Mouse (Mus musculus): ENCODE measurements around the gene Trp53rkb.
A peak's percentile ranks its signal among the peaks of the same experiment; 100 is the strongest.

Gene Trp53rkb

DNA sequence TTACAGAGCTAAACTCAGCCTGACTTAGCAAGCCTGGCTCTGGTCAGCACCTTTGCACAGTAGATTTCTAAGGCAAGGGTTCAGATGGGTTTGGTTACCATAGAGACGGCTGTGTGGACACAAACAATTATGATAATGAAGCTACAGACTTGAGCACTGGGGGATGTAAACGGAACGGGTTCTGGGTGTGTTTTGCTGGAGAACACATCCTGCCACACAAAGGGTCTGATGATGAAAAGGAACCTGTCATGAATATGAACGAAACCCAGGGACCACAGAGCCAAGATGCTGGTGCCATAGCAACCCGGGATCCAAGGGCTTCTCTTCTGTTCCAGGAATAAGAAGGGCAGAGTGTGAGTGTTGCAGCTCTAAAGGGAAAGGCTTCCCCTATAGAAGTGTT lies at the start of gene Trp53rkb:
Gene Trp53rkb (plus strand): TSS at position 177 of the 400 bp plus-strand sequence.
- no peak for DNase-seq (ENCODE audit: low spot score in 2 of 2)

DNA sequence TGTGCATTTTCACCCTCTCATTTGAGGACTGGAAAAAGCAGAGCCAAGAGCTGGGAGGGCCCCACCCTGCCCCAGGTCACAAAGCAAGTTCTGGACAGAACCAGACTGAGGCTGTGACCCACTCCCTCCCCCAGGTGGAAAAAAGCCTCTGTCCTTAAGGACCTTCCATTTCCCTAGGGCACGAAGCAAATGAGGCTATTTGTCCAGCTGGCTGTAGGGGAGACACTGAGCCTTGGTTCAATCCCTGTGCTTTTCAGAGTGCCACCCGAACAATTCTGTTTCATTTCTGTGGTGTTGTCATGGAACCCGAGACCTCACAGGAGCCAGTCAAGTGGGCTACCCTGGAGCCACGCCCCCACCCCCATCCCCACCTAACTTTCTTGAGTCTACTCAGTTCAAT lies 48.8 kb upstream of the Trp53rkb start:
- no peak for DNase-seq (ENCODE audit: low spot score in 2 of 2)

DNA sequence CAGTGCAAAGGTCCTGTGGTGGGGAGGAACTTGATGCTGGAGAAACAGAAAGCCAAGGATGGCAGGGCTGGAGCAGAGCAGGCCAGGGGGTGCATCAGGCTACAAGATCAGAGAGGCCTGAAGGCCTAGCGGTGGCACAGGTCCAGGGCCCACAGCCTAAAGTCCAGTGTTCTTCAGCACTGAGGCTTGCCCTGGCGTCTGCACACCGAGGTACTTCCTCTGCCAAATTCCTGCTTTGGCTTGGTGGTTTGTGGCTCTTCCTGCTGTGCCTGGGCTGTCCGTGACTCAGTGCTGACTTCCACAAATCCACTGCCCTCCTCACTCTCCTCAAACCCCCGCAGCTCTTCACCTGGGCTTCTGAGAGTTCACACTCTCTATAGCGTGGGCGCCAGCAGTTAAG lies 47.9 kb upstream of the Trp53rkb start:
- DNase-seq (ENCODE audit: low spot score in 2 of 2), result peak in 1 of 2 experiments; percentile 23

DNA sequence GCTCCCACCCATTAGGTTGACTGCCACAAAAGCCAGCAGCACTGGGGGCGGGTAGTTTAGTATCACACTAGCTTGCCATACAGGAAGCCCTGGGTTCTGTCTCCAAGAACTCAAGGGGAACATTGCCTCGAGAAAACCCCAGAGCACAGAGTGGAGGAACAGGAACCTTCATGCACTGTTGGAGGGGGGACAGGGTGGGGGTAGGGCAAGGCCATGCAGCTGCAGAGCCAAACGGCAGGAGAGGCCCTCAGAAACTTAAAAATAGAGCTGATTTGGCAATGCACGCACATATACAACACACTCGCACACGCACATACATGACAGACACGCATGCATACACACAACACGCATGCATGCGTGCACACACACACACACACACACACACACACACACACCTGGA lies 46.5 kb upstream of the Trp53rkb start:
- DNase-seq (ENCODE audit: low spot score in 2 of 2), result peak in 1 of 2 experiments; percentile 23

DNA sequence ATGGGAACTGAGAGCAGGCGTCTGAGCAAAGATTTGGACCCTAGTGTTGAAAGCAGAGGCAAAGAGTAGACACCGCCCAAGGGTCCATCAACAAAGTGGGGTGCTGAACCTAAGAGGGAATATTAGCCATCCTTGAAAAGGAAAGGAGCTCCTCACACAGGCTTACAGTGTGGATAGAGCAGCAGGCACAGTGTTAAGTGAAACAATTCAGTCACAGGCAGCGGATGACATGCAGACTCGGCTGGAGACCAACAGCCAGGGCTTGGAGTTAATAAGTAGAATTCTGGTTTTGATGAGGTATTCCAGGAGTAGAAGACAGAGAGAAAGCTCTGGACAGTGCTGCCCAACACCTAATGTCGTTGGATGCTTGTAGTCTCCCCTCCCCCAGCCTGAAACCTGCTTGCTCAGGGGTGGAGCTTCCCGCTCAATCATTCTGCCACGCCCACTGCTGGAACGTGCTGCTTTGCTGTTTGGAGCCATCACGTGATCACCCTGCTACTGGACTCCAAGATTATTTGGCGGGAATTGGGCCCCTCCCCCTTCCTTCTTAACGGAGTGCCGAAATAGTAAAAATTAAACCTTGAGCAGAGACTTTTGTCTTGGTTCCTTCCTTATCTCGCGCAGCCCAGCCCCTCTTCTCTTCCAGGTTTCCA lies 45.9 kb upstream of the Trp53rkb start:
- DNase-seq (ENCODE audit: low spot score in 2 of 2), result peak; percentile 24 to 34

DNA sequence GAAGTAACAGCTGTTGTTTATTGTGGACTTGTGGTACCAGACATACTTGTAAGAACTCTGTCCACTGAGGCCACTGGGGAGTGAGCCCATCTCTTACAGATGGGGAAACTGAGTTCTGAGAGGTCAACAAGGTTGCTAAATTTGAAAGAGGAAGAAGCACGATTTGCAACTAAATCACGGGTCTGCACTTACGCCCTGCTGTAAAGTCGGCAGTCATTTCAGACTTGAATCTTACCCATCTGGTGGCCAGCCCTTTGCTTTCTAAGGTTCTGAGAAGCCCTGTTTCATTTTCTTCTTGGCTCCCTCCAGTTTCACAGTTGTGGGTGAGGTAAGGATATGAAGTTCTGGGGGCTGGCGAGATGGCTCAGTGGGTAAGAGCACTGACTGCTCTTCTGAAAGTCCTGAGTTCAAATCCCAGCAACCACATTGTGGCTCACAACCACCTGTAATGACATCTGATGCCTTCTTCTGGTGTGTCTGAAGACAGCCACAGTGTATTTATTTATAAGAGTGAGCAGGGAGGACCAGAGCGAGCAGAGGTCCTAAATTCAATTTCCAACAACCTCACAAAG lies 41.6 kb upstream of the Trp53rkb start:
- DNase-seq (ENCODE audit: low spot score in 2 of 2), result no peak

DNA sequence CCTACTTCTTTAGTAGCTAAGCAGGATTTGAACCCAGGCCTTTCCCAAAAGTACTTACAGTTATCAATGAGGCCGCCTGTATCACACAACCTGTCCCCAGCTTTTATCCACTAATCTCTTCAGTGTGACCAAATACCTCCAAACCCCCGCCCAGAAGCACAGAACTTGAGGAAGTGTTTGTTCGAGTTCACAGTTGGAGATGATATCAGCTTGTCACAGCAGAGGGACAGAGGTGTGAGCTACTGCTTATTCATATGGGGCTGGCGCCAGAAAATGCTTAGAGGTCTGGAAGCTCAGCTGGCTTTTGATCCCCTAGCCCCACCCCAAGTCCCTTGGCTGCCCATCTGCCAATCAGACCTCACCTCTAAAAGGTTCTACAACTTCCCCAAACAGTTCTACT lies 38.1 kb upstream of the Trp53rkb start:
- no peak for DNase-seq (ENCODE audit: low spot score in 2 of 2)

DNA sequence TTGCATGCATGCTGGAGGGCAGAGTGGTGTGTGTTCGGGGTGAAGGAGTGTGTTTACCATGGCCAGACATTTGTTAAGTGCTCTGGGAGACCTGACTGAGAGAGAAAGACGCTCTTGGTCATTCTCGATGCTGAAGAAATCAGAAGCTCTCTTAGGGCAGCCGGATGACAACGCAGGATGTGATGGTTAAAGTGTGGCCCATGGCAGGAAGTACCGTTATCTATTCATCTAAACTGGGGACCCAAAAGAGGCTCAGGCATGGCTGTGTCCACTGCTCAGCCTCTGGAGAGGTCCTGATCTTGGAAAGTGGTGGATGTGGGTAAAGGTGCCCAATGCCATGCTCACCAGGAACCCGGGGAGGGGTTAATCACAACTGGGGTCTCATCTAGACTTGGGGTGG lies 37.6 kb upstream of the Trp53rkb start:
- no peak for DNase-seq (ENCODE audit: low spot score in 2 of 2)

DNA sequence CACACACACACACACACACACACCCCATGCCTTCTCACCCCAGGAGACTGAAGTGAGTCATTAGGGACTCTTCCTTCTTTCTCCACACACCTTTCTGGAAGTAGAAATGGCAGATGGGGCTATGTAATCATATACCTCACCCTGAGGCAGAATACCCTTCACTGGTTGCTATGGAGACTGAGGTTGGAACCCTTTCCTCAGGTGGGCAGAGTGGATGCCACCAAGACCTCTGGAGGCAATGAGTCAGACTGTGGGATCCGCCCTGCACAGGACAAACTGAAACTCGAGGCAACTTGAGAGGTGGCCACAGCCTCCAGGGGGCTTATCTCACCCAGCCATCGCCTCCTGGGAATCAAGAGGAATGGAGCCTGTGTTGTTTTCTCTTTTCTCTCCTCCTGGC lies 34.4 kb upstream of the Trp53rkb start:
- no peak for DNase-seq (ENCODE audit: low spot score in 2 of 2)

DNA sequence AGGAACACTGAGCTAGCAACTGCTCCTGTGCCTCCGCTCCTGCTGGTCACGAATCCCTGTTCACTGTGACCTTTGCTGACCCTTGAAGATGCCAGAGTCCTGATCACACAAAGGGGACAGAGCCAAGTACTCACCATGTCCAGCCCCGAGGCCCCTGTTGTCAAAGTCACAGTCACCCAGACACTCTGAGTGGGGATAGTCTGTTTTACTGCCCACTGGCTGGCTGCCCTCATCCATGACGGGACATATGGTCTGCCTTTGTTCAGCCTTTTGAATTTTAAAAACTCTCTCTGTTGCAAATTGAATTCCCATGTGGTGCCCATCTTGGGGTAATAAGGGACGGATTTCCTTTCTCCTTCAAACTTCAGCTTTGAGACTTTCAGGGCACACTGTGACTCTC lies 28.3 kb upstream of the Trp53rkb start:
- DNase-seq (ENCODE audit: low spot score in 2 of 2), result no peak

DNA sequence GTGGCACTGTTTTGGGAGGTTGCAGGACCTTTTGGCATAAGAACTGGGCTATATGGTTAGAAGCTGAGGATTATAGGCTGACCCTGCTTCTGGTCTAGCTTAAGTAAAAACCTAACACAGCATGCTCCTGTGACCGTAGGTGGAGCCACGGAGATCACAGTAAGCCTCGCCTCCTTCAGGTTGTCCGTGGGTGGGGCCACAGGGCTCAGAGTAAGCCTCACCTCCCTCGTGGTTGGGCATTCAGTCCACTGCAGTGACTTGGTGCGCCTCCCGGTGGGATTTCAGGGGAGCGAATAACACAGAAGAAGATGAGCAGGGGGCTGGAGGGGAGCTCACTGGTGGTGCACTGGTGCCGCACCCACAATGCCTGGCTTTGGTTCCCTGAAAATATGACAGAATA lies 24.7 kb upstream of the Trp53rkb start:
- DNase-seq (ENCODE audit: low spot score in 2 of 2), result no peak

DNA sequence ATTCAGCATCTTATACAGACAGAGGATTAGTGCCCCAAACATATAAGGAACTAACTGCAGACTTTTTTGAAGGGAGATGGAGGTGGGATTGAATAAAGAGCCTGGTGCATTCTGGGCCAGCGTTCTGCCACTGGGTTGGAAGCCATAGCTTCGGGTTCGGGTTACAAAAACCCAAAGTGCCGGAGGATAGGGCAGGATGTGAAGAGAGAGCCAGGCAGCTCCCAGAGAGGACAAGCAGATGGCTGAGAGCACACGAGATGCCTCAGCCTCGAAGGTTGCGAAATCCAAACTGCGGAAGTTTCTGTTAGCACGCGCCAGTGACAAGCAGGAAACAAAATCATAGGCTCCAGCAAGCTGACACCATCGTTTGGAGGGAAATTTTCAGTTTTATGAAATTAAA lies 20.9 kb upstream of the Trp53rkb start:
- DNase-seq (ENCODE audit: low spot score in 2 of 2), result peak; percentile 60 to 64

DNA sequence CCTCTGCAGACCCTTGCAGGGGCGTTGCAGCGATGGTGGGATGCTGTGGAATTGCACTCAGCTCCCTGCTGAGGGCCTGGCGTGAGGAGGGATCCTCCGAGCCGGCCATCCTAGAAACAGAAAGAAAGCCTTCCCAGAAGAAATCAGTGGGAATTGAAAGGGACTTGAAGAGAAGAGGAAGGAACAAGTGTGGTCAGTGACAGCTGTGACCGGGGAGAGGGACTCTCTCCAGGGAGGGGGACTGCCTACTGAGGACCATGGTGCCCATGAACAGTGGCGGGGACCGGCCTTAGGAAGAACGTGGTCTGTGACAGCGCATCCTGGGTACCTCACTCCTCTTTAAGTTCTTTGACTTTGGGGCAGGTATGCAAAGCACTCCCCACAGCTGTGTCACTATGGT lies 18.7 kb upstream of the Trp53rkb start:
- DNase-seq (ENCODE audit: low spot score in 2 of 2), result peak; percentile 6 to 36

DNA sequence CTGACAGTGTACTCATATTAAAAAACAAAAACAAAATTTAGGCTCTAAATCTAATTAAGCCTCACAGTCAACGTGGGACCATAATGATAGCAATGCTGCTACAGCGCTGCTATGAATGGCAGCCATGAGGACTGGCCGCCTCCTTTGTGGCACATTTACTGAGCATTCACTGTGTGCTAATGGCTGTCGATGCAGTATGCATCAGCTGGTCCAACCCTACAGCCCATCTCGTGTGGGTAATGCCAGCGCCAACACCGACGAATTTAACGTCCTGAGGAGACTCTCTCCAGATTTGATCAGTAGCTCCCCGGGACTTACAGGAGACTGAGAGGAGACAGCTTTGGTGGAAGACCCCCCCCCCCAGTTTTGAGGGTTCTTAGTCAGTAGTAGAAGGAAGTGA lies 18.1 kb upstream of the Trp53rkb start:
- no peak for DNase-seq (ENCODE audit: low spot score in 2 of 2)

DNA sequence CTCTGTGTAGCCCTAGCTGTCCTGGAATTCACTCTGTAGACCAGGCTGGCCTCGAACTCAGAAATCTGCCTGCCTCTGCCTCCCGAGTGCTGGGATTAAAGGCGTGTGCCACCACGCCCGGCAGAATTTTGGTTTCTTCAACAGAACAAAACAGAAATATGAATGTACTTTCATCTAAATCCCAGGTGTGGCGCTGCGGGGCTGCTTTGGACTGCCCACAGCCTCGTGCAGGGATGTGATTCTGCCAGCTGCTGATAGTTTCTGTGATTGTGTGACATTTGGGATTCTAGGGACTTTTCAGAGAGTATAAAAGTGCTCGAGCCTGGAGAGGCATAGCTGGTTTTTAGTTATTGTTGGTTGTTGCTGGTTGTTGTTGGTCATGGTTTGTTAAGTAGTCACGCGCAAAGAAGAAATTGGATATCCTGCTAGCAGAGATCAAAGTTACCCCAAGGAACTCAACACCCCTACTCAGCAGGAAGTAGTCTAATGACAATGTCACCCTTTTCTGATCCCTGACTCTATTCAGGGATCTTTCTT lies 16.9 kb upstream of the Trp53rkb start:
- DNase-seq (ENCODE audit: low spot score in 2 of 2), result no peak

DNA sequence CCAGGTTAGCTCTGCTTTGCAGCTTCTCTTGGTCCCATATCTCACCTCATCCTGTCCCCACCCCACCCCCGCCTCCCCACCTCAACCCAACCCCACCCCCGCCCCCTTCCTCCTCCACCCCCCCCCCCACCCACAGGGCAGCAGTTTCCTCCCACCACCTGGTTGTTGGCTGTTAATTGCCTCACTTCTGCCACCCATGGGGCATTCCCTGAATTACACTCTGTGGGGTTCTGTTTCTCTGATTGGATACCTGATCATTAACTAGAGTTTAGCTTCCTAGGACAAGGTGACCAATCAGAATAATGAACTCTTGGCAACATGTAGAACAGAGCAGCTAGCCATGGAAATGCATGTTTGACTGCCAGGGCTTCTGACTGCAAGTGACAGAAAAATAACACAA lies 16.1 kb upstream of the Trp53rkb start:
- no peak for DNase-seq (ENCODE audit: low spot score in 2 of 2)

DNA sequence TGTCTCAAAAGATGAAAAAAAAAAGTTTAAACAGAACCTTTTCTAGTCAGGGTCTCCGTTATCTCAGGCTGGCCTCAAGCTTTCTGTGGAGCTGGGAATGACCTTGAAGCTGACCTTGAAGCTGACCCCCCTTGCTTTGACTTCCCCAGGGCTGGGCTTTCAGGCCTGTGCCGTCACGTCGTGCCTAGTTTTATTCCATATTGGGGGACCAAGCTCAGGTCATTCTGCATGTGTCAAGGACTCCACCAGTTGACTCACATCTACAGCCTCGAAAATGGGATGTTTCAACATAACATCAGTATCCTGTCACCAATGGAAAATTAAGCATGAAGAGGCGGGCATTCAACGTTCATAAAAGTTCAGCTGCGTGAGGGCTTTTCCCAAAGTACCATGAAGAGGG lies 12.4 kb upstream of the Trp53rkb start:
- no peak for DNase-seq (ENCODE audit: low spot score in 2 of 2)

DNA sequence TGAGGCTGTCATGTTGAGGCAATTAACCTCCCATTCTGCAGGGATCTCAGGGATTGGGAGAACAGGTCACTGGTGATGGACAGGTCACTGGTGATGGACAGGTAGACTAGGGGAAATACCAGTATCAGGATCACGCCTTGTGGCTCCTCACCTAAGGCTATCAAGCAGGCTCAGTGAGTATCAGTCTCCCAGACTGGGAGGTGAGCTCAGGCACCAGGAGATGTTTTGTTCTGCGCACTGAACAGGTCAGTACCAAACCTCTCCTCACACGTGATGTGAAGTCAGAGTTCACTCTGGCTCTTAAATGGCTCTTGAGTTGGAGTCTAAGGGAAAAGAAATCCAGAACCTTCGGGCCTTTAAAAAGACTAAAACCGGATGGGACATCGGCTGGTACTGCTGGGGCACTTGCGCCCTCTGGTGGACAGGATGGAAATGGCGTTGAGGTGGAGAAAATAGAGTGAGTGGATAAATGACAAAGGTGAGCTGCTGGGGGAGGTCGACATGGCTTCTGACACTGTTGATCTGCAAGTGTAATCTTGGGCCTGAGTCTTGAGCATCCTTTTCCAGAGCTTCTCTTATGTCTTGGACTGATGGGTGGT lies 11.3 kb upstream of the Trp53rkb start:
- peak; percentile 40 to 56 for DNase-seq (ENCODE audit: low spot score in 2 of 2)

DNA sequence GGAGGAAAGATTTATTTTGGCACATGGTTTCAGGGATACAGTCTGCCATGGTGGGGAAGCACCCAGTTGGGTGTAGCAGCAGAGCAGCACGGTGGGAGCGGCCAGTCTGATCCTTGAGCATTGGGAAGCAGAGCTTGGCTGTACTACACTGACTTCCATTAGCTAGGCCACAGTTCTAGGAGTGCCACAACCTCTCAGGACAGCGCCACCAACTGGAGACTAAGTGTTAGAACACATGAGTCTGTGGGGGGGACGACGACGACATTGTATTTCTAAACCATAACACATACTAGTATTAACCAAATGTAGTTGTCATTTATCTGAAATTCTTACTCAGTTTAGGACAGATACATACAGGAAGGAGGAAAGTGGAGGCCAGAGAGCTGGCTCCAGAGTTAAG lies 8.0 kb upstream of the Trp53rkb start:
- no peak for DNase-seq (ENCODE audit: low spot score in 2 of 2)

DNA sequence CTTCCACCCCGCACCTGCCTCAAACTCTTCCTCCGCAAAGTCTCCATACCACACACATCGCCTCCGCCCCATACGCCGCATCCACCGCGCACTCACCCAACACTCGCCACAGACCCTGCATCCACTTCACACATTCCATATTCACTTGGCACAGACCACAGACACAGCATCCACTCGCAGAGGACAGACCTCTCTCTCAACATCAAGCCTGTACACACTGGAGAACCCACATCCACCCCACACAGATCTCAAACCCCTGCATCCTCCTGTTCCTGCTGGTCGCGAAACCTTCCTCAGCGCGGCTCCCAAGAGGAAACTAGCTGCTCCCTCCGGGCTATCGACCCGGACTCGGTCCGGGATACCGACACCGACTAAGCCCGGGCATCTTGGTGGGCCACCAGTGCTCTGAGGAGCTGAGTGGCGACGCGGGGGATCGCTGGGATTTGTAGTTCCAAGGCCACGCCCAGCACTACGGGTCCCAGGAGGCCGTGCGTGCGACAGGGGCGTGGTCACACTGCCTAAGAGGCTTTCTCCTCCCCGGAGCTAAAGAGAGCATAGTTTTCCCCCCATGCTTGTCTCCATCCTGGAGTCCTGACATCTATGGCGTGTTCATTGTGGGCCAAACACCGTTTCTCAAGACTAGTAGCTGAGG lies 5.9 kb upstream of the Trp53rkb start:
- peak; percentile 81 to 88 for DNase-seq (ENCODE audit: low spot score in 2 of 2)

DNA sequence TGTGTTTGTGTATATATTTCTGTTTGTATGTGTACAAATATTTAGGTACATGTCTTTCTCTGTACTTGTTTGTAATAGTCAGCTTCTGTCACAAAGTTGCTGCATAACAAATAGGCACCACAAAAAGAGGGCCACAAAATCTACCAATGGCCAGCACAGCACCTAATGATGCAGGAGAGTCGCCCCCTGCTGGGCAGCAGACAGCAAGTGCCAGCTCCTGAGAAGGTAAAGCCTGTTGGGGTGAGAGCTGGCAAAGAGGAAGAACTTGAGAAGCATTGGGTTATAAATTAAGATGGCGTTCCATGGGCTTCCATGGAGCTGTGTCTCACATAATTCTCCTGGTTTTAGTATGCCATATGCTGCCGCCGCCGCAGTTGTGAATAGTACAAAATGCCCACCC lies 593 bp upstream of the Trp53rkb start:
- no peak for DNase-seq (ENCODE audit: low spot score in 2 of 2)

DNA sequence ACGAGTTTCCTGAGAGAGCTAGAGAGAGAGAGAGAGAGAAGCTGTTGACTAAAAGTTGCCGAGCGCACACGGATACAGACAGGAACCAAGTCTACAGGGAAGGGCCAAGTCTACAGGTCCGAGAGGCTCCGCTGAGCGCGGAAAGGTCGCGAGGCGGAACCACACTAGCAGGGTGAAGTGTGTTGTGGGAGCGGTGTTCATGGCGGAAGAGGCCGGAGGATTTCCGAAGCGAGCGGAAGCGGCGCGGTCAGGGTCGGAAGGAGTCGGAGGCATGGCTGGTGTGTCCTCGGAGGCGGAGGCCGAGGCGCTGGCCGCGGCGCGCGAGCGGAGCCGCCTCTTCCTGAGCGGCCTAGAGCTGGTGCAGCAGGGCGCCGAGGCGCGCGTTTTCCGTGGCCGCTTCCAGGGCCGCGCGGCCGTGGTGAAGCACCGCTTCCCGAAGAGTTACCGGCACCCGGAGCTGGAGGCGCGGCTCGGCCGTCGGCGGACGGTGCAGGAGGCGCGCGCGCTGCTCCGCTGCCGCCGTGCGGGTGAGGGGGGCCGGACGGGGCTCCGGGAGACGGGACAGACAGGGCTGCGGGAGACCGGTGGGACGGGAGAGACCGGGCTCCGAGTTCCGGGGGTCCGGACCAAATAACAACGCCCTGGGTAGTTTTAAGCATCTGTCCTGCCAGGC lies 1.3 kb downstream of the Trp53rkb start:
- peak; percentile 69 to 85 for DNase-seq (ENCODE audit: low spot score in 2 of 2)

All from heart, adult 9 months (tissue).